Mouse (Mus musculus) urinary bladder, postnatal 10 days (tissue): ENCODE measurements around the gene Nfkb1.

Source experiments
- DNase-seq: peaks from one replicate; pipeline ENCODE4 v3.0.0; 2022; ENCODE audit warnings: low spot score

Nfkb1 gene

DNA sequence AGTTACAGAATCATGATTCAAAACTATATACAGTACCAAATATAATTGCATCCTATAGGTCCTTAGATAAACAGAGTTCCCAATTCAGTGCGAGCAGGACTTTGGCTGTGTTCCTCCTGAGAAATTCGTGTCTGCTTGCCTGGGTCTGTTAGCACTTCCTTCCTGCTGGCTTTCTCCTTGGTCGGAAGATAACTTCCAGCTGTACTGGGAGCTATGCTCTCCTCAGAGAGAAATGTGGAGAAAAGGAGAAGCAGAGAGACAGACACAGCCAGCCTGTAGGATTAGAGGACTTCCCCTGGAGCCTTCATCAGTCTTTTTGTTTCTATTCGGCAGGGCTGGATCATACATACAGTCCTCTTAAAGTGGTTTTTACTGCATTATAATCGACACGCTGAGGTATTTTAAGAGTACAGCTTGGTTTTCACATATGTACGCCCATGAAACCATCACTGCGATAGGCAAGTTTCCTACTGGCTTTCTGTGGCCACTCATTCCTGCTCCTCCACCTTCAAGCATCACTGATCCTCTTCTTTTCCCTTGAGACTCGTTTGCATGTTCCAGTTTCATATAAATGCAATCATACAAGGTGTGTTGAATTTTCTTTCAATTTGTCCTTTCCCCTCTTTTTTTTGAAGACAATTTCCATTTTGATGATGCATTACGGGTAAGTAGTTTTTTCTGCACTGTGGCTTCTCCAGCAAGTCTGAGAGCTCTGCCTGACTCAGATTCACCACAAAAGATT lies 8.3 kb upstream of the Nfkb1 start:
- DNase-seq: no peak

DNA sequence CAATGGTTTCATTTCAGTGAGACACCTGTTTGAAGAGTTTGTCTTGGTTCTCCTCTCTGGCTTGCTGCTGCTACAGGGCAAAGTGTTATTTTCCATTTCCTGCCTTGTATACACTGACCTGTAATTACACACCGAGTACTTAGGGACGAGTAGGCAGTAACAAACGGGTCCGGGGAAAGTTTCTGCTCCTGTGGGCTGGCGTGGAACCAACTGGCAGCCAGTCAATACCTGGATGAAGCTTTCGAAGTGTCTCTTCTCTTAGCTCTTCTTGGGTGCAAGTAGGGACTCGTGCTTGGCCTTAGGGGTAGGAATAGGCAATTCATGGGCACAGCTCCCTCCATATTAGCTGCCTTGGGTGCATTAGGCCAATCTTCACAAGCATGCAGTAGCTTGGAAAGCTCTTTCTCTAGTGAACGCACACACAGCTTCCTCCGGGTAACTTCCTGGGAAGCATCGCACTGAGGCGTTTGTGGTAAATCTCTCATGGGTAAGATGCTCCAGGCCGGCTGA lies 7.2 kb upstream of the Nfkb1 start:
- DNase-seq: no peak

DNA sequence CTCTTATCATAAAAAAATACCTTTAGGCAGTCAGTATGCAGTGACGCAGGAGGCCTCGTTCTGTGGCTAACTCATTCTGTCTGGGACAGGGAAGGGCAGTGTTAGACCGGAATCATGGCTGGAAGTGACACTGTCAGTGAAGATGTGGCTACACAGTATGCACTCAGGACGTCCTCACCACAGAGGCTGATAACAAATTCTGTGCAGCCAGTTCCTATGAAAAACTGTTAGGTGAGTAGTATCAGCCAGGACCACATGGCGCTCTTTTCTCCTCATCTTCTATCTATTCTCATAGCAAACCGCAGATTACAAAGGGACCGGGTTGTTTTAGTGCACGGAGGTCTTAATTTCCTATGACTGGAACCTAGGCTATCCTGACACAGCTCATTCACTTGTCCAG lies 4.9 kb upstream of the Nfkb1 start:
- no peak for DNase-seq

DNA sequence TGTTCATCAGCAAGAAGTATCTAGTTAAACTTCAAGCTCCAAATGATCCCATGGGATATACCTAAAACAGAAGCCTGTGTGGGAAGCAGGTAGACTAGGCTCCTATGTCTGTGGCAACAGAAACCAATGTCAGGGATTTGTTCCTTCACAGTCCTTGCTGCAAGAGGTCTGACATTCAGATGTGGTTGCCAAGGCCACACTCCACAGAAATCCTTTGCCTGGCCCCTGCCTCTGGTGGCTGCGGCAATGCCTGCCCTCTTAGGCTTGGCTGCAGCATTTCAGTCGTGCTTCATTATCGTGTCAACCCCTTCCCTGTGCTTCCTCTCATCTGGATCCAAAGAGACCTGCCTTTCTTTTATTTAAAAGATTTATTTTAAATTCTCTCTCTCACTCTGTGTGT lies 1.7 kb upstream of the Nfkb1 start:
- DNase-seq: no peak

DNA sequence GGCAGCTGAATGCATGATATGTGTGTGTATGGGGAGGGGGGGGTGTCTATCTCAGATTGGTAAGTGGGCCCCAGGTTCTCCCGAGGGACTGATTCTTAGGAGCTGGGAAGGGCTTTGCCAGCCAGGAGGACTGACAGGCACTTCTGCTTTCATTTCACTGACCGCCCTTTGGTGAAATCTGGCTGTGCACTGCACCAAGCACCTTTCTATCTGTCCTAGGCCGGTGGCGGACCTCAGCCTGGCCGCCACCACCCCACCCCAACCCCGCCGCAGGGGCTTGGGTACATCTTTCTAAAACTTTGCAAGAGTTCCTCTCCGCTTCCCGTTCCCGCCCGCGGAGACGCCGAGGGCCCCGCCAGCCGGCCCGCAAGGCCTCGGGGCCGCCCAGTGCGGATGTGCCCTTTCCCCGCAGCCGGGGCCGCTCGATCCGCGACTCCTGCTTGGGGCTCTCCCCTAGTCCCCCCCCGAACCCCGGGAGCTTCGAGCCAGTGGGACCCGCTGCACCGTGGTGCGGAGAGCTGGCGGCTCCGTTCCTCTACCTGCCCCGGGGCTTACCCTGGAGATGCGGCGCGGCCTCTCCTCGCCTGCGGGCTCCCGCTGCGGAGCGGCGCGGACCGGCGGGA lies 668 bp downstream of the Nfkb1 start:
- no peak for DNase-seq

DNA sequence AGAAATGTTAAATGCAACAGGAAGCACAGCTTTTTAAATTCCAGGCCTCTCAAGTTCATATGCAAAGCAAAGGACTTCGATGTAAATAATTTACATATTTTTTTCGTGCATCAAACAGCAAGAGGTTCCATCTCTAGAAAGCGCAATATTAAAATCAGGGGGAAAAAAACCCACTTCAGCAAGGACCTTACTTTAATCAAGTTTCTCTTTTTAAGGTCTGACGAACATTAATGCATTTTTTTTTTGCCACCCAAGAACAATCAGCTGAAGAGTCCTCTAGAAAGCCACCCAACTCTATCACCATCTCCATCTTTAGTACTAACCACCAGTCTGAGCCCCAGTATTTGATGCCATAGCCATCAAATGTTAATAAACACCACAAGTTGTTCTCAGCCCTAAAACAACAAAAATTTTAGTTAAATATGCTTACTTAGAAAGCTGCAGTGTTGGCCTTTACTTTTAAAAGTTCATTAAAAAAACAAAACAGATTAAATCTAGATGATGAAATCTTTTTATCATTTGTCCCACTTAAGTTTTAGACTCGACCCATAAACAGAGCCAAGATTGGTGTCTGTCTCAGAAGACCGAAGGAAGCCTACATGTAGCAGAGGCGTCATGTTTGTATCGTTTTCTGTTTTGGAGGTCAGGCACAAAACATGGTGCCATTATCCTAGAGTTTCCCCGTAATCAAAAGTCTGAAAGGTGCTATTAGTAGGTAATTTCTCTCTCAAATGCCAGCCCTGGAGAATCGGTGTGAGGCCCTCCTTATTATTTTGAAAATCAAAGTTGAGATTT lies 1.4 kb downstream of the Nfkb1 start:
- DNase-seq: no peak

DNA sequence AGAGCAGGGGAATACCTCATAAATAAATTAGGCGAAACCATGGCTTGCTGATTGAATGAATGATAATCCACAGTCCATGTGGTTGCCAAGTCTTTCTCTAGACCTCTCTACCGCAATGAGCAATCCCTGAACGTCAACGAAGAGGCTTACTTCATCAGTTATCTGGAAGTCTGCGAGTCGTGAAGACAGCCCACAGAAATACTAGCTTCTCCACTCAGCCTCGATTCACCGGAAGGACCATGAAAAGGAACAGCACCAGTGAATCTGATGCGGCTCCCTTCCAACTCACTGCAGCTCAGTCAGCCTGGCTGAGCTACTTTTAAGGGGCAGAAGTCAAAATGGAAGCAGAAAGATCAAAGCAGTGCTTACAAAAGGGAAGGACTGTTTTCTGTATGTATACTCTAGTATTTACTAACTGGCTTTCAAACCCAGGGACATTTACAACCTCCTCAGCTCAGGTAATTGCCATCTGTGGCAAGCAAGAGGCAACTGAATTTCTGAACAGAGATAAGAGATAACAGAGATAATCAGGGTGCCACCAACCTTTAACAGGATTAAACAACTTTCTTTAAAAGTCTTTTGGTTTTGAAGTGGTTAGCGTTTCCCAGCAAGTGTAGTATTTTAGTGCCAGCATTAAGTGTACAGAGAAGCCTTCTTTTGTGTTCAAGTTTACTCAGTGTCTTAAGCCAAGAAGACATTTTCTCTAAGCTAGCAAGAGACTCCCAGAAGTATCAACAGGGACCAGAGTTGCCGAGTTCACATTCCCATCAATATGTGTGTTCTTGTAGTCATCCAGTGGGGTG lies 2.2 kb downstream of the Nfkb1 start:
- DNase-seq: no peak

DNA sequence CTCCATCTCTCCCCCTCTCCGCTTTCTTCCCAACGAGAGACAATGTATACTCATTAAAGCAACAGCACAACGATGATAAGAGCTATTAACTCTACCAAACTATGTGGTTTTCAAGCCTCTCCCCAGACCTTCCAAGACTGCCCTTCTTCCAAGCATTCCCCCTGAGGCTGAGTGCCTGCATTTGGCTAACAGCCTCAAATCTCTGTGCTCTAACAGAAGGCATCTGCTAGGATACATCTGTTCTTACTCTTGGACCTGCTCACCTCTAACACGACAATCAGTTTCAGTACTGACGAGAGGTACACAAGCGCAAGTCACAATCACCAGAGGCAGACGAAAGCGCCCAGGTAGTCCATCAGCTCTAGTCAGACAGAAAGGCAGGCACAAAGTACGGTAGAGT lies 3.4 kb downstream of the Nfkb1 start:
- DNase-seq: no peak

DNA sequence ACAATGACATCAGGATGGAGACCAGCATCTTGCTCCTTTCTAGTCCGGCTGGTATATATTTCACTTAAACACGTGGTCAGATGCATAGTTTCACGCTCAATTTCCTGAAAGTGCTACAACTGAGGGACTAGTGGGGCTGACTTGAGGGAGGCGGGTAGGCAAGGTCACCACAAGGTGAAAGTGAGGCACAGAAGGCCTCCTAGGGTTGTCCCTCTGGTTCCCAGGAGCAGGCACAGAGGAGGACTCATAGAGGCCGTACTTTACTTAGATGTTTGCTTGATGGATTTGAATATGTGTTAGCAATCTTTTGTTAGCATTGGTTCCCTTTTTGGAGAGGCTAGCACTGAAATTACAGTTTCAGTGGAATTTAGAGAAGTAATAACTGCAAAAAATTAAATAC lies 4.9 kb downstream of the Nfkb1 start:
- no peak for DNase-seq

DNA sequence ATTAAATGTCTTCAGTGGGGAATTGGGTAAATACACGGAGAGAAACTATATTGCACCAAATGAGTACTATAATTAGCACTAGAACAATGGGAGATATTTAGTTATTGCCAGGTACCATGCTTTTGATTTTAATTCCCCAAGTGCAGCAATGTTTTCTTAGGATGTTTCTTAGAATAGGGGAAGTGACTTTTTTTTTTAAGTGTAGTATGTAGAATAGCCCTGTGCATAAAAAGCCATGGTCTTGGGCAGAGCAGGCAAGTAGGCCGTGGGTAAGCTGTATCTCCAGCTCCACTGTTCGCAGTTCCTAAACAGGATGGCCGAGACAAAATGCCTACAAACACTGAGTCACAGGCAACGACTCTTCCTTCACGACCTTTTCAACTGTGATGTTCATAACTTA lies 8.1 kb downstream of the Nfkb1 start:
- no peak for DNase-seq

DNA sequence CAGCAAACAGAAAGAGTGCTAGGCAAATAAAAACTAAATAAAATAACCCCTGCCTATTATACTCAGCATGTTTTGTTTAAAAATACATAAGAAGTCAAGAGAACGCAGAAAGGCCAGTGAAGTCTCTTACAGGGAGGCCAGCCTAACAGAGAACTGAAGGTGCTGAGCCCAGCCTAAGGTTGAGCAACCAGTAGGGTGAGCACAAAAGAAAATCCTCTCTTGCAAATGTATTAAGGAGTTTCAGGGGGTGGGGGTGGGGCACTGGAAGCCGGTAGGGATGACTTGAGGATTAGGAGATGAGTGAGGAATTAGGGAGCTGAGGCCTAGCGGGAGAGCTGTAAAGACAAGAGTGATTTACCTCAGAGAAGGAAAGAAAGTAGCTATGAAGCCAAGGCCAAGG lies 9.1 kb downstream of the Nfkb1 start:
- no peak for DNase-seq

DNA sequence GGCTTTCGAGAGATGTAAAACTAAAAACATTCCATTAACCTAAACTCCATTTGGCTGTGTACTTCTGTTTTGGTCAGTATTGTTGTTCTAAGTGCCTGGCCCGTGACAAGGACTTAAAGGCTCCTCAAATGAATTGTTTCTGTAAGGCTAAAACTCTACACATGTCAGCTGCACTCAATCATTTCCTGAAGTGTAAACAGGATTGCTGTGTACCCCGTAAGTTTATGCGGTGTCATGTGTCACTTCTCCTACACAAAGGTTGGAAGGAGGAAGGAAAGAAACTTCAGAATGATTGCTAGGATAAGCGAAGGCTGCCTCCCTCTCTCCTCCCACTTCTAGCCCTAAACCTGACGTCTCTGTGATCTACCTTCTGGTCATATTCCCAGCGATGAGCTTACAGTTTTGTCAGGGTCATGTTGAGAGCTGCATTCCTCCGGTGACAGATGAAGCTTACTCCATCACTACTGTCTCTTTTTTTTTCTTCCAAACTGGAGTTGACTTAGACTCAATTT lies 10.0 kb downstream of the Nfkb1 start:
- DNase-seq: no peak

DNA sequence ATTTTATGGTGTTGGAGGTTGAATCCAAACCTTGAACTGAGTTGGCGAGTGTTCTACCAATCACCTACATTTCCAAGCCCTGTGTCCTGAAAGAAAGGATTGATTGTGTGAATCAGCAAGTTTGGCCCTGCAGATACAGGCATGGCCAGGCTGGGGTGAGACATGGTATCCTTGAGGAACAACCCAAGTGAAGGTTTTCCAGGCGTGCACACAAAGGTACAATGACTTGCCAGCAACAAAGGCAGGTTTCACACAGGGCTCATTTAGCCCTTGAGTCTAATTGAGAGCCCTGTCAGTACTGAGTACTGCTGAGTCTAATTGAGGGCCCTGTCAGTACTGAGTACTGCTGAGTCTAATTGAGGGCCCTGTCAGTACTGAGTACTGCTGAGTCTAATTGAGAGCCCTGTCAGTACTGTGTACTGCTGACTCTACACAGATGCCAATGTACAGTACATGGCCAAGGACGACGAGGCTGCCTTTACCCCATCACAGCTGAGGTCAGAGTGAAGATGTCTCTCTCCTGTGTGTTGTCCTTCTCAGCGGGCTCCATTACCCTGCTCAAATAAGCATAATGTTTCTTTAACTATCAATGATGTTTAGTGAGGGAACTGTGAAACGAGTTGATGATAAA lies 11.0 kb downstream of the Nfkb1 start:
- no peak for DNase-seq

DNA sequence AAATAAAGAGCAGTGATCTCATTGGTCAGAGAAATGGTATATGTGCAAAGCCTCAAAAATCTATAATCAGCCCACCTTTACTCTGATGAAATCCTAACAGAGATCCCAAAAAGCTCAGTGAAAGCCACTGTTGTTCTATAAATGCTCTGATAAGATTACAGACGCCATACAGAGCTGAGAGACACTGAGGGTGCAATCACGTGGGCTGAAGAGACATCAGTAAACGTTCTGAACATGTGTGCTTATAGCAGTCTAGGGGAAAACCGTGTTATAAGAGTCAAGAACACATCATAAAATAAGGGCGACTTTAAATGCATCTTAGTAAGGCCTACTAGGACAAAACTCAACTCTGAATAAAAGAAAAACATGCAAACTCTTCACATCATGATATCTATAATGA lies 14.3 kb downstream of the Nfkb1 start:
- DNase-seq: no peak

DNA sequence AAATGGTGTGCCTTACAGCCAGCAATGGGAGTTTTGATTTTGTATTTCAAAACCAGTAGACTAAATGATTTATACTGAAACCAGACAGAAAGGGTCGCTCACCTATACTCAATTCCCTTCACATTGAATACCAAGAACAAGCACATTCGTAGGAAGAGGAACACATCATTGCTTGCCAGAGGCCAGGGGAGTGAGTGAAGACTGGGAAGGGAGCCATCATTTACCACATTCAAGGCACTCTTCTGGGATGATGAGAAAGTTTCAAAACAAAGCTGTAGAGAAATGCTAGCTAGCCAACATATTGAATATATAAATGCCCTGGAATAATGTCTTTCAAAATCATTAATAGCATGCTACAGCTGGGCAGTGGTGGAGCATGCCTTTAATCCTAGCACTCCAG lies 15.0 kb downstream of the Nfkb1 start:
- no peak for DNase-seq

DNA sequence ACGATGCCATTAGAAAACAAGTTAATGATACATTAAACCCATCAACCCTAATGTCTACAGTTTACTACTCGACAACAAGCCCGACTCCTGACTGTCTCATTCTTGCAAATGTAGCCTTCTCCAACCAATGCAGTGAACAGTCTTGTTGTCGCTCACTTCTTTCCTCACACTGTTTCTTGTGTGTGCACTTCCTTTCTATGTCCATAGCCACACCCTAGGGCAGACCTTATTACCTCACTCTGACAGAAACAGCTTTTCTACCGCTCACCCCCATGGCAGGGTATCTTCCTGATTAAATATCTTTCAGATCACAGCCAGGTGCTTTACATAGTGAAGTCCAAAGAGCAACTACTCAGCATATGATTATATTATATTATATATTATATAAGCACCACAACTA lies 15.9 kb downstream of the Nfkb1 start:
- DNase-seq: no peak

DNA sequence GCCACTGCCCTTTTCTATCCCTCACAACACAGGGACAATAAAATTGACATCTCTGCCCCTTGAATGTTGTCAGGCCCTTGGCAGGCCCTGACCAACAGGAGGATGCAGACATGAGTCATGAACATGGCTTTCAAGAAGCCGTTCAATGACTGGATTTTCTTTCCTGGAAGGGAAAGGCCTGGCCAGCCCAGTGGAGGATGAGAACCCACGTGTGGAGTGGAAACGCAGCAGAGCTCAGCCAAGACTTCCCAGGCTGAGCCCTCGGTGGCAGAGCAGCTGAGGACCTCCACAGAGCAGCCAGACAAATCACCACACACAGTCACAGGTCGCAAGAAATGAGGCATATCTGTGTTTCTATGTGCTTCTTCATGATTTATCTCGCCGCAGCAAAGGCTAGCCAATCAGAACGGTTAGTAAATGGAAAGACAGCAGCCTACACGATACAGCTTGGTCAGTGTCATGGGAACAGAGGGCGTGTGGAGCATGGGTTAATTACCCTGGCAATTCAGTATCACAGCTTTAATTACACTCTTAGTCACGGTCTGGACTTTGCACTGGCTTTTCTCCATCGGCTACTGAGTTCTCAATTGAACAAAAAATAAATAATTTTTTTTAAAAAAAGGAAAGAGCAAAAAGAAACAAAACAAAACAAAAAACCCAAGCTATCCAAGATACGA lies 16.5 kb downstream of the Nfkb1 start:
- no peak for DNase-seq

DNA sequence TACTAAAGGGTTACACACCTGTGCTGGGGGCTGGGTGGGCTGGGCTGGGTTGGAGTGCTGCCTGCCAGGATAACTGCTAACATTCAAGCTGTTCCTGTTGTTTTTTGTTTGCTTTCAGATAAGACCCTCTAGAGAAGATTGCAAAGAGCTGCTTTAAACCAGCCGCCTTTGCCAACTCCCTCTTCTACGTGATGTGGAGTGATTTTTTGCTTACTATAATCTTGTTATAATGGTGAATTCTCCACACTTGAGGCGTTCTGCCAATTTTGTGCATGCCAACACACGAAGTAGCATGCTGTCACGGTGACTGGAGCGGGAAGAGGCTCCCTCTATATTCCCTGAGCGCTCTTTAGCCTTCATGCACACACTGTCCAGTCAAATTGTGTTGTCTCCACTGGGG lies 17.7 kb downstream of the Nfkb1 start:
- DNase-seq: no peak

DNA sequence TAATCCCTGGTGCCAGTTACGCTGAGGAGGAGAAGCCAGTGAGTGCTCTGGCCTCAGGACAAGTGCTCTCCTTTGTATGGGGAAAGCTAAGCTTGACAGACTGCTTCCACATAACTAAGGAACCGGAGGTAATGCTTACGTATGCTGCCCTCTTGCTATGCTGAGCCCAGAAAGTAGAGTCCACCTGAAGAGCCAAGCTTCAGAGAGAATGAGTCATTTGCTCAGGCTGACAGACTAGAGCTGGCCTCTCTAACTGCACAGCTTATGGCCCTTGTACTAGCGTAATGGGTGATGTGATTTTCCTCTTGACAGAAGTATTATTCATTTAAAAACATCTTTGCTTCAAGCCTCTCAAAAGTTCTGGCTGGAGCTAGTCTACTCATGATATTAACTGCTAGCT lies 18.3 kb downstream of the Nfkb1 start:
- DNase-seq: no peak

DNA sequence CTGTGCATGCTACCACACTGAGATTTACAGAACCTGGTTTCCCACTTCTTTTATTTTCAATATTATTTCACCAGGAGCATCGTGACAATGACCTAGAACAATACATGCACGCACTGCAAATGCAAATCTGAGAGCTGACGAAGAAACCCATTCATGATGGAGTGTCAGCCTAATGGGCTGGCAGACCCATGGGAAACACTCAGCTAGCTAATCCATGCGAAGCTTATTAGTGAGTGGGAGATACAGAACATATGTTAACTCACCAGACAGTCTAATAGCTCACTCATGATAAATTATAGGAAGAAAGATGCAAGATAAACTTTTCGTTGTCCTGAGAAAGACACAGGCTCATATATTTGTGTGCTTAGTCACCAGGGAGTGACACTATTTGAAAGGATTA lies 19.2 kb downstream of the Nfkb1 start:
- no peak for DNase-seq

DNA sequence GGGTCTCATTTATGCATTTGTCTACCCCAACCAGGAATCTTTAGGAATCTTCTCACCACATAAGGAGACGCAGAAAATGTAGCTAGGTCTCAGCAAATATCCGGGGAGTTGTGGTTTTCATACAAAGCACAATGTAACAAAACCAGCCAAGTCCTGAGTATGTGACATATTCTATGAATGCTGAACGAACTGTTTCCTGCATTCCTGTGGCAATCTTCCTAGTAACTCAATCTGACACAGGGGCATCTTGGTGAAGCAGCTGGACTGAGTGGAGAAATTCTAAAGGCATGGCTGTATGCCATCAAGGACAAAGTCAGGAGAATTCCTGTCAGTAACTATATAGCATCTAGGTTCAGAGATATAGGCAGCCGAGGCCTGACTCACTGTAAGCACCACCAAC lies 20.5 kb downstream of the Nfkb1 start:
- DNase-seq: no peak
